Mouse (Mus musculus) brain, embryonic 14.5 days (tissue): ENCODE measurements around the gene Cryzl1.

Experiments
- CTCF ChIP-seq: fragments of 200-500 bp; IDR thresholded peaks from 2 replicates; pipeline ENCODE4 v1.5.1; 2012; ENCODE audit warnings: inconsistent platforms, mild to moderate bottlenecking, moderate library complexity, borderline replicate concordance; ENCODE audit not compliant: insufficient read depth, insufficient read length; ENCODE audit errors: extremely low read depth
- POLR2A ChIP-seq: fragments of 200-500 bp; IDR thresholded peaks from 2 replicates; pipeline ENCODE4 v1.6.1; 2012; ENCODE audit warnings: mild to moderate bottlenecking, inconsistent platforms, borderline replicate concordance; ENCODE audit not compliant: poor library complexity, insufficient read depth, insufficient read length, severe bottlenecking; ENCODE audit errors: extremely low read depth

DNA sequence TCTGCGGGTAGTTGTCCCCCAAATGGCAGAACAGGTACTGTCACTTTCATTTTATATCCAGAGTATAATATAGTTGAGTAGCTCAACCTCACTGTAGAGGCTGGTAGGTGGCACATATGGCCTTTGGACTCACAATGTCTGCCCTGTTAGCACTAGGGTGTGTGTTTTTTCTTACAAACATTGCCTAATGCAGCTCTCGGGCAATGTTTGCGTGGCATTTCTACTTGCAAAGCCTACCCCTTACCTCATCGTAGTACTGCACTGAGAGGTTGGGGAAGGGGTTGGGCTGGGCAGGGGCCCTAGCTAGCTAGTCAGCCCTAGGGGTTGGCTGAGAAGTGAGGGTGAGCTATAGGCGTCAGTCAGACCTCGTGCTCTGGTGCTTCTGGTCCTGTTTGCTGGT lies 18.8 kb upstream of the Cryzl1 start:
- TF ChIP-seq CTCF: no peak
- no peak for TF ChIP-seq POLR2A
